Mouse (Mus musculus) kidney, adult 2 months (tissue): ENCODE measurements at regions not wholly inside any gene's neighbourhood (a gene's known extent, or its start where the extent isn't known, plus 50 kb on each side); places are given as distances from the start of the nearest gene placed in this dataset.

Experiments used
- CTCF ChIP-seq: fragments of 200-500 bp; conservative IDR thresholded peaks from 2 replicates; pipeline ENCODE4 v1.5.1; 2011; ENCODE audit warnings: low read depth, mild to moderate bottlenecking, control low read depth, low read length, moderate library complexity, mixed read lengths; ENCODE audit not compliant: insufficient read depth, insufficient read length
- POLR2A ChIP-seq: fragments of 200-500 bp; IDR thresholded peaks from one replicate; pipeline ENCODE4 v1.6.1; 2011; ENCODE audit warnings: low read depth, low read length, control low read depth

GRCm38 (mm10) chr3:80422106-80422505 lies 380.5 kb downstream of the Gria2 start:
- TF ChIP-seq POLR2A (no peak), CTCF (no peak)
